Mouse (Mus musculus) kidney, postnatal 36 days (tissue): Measurements from ENCODE around the gene Gpatch4.

Source experiments
- DNase-seq, 2 experiments: peaks; one replicate each; pipeline ENCODE4 v3.0.0; 2021 to 2022; ENCODE audit warnings: mixed read lengths in 2 of 2

Gpatch4 gene

GRCm38 (mm10) chr3:88101736-88102135, 58.8 kb downstream of the Gpatch4 start:
- no peak for DNase-seq

GRCm38 (mm10) chr3:88102196-88102595, 59.3 kb downstream of the Gpatch4 start:
- peak in 1 of 2 experiments; percentile 58 for DNase-seq

GRCm38 (mm10) chr3:88102611-88103010, 59.7 kb downstream of the Gpatch4 start:
- peak; percentile 47 to 48 for DNase-seq
